Mouse (Mus musculus): ENCODE measurements around the gene Wwox.
"Not testable (repeated sequence)": the region's sequence is repeated elsewhere in the genome, so short reads cannot be mapped to it uniquely, and the experiment has no call there.

Gene Wwox

GRCm38 (mm10) chr8:114814769-114815736 lies 375.6 kb downstream of the Wwox start:
- no peak for DNase-seq

- no peak for DNase-seq
Measured at GRCm38 (mm10) chr8:114816343-114816742, 376.9 kb downstream of the Wwox start.

GRCm38 (mm10) chr8:114816949-114817348 lies 377.5 kb downstream of the Wwox start:
- DNase-seq = no peak

- DNase-seq = peak; percentile 4
Measured at GRCm38 (mm10) chr8:114821543-114821942, 382.1 kb downstream of the Wwox start.

GRCm38 (mm10) chr8:114825460-114825859 lies 386.0 kb downstream of the Wwox start:
- DNase-seq = no peak

- DNase-seq = no peak
Measured at GRCm38 (mm10) chr8:114826991-114827390, 387.5 kb downstream of the Wwox start.

- not testable (repeated sequence) for DNase-seq
Measured at GRCm38 (mm10) chr8:114827810-114828209, 388.4 kb downstream of the Wwox start.

- DNase-seq = no peak
Measured at GRCm38 (mm10) chr8:114831595-114831994, 392.1 kb downstream of the Wwox start.

GRCm38 (mm10) chr8:114832251-114832774 lies 392.9 kb downstream of the Wwox start:
- no peak for DNase-seq

GRCm38 (mm10) chr8:114834730-114835129 lies 395.3 kb downstream of the Wwox start:
- no peak for DNase-seq

- DNase-seq = no peak
Measured at GRCm38 (mm10) chr8:114839998-114840397, 400.5 kb downstream of the Wwox start.

- DNase-seq = no peak
Measured at GRCm38 (mm10) chr8:114847666-114848065, 408.2 kb downstream of the Wwox start.

GRCm38 (mm10) chr8:114849461-114849860 lies 410.0 kb downstream of the Wwox start:
- no peak for DNase-seq

GRCm38 (mm10) chr8:114850014-114850870 lies 410.8 kb downstream of the Wwox start:
- no peak for DNase-seq

GRCm38 (mm10) chr8:114853765-114854164 lies 414.3 kb downstream of the Wwox start:
- DNase-seq = no peak

- no peak for DNase-seq
Measured at GRCm38 (mm10) chr8:114855833-114856232, 416.4 kb downstream of the Wwox start.

- no peak for DNase-seq
Measured at GRCm38 (mm10) chr8:114865911-114866310, 426.5 kb downstream of the Wwox start.

GRCm38 (mm10) chr8:114869321-114869720 lies 429.9 kb downstream of the Wwox start:
- no peak for DNase-seq

GRCm38 (mm10) chr8:114870410-114870809 lies 431.0 kb downstream of the Wwox start:
- DNase-seq = no peak

GRCm38 (mm10) chr8:114872491-114872890 lies 433.0 kb downstream of the Wwox start:
- no peak for DNase-seq

- no peak for DNase-seq
Measured at GRCm38 (mm10) chr8:114875161-114875560, 435.7 kb downstream of the Wwox start.

- no peak for DNase-seq
Measured at GRCm38 (mm10) chr8:114876161-114876611, 436.7 kb downstream of the Wwox start.

- no peak for DNase-seq
Measured at GRCm38 (mm10) chr8:114876696-114877206, 437.3 kb downstream of the Wwox start.
